Mouse (Mus musculus): ENCODE measurements around the gene Wdr20.
"Not testable (repeated sequence)": the region's sequence is repeated elsewhere in the genome, so short reads cannot be mapped to it uniquely, and the experiment has no call there.

The Wdr20 gene

DNA sequence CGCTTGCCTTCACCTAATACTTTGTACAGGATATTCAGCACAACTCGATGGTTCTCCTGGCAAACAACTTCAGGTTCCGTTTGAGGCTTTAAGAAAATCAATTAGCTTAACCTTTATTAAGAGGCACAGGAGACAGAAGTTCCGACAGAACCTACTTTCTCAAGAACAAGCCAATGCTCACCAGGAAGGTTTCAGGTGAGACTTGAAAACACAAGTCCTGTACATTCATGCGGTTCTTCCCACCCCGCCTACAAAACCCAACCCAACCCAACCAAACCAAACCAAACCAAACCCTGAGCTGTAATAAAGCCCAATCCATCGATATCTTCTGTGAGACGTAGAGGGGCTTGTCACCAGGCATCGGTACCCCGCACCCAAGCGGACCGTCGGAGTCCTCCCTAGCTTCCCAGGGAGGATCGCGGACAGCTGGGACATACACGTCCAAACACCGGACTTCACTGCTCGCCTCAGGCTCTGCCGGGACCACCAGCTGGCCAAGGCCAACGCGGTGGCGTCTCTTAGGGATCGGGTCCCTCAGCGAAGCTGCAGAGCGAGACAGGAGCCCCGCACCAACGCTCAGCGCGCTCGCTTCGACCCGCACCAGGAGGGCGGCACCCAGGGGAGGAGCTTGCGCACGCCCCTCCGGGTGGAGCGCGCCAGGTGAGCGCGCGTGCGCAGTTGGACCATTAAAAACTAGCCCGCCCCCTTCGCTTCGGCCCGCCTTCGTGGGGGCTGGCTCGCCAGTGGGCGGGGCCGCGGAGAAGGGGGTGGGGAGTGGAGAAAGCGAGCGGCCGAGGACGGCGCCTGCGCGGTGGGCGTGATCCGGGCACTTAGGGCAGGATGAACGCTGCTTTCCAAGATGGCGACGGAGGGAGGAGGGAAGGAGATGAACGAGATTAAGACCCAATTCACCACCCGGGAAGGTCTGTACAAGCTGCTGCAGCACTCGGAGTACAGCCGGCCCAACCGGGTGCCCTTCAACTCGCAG is at the start of gene Wdr20:
Wdr20 (plus strand) TSS at position 775 of the 988 bp plus-strand sequence.
- peak; percentile 99 for DNase-seq

DNA sequence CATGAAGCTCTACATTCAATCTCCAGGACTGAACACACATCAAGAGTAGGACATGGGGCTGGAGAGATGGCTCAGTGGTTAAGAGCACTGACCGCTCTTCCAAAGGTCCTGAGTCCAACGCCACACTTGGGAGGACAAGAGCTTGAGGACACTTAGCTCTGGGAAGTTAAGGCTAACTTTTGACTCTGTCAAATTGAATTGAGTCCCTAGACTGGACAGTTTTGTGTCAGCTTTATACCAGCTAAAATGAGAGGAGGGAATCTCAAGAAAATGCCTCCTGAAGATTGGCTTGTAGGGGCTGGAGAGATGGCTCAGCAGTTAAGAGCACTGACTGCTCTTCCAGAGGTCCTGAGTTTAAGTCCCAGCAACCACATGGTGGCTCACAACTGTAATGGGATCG is 48.8 kb upstream of the Wdr20 start:
- DNase-seq: not testable (repeated sequence)

GRCm38 (mm10) chr12:110689919-110690643 is 47.7 kb upstream of the Wdr20 start:
- DNase-seq: no peak

GRCm38 (mm10) chr12:110693378-110693777 is 44.4 kb upstream of the Wdr20 start:
- DNase-seq: not testable (repeated sequence)

GRCm38 (mm10) chr12:110695676-110696171 is 42.0 kb upstream of the Wdr20 start:
- DNase-seq: peak; percentile 68 to 78

DNA sequence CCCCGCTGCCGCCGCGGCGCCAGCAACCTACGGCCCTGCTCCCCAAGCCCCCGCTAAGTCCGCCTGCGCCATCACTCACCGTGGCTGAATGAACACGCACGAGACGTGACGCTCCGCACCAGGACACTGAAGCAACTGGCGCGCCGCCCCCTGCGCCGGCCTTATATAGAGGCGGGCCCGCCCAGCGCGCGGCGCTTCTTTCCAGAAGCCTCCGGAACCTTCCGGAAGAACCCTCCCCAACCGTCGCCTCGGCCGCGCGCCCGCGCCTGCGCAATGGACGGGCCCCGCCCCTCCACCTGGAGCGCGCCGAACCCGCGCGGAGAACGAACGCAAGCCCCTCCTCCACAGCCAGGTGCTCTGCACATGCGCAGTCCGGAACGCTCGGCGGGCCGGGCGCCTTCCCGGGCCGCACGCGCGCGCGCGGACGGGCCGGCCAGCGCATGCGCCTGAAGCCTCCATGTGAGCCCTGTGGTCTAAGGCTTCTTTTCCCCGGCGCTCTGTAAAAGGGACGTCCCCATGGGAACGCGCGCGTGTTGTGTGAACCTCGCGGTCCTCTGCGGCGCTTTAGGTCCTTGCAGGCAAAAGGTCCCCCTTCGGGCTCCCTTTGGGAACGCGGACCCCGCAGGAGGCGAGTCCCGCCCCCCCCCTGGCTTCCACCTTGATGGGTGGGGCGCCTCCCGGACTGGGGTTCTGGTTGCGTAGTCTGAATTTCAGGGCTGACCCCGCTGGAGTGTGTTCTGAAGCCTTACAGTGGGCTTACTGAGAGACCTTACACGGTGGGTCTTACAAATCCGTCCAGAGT is 41.4 kb upstream of the Wdr20 start:
- peak; percentile 98 for DNase-seq

DNA sequence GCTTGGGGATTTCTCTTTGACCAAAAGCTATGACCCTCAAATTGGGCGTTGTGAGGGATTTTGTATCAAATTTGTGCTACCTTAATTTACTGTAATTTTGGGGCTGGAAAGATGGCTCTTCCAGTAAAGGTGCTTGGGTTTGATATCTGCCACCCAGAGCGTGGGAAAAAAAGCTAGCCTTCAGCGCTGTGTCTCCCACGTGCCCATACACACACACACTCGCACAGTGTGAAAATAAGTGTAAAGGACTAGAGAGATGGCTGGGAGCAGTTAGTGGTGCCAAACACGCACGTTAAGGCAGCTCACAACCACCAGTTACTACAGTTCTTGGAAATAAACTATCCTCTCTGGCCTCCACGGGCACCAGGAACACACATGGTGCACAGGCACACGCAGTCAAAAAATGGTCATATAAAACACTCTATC is 40.8 kb upstream of the Wdr20 start:
- peak in 1 of 2 experiments; percentile 14 for DNase-seq

- DNase-seq: no peak
Observed at GRCm38 (mm10) chr12:110697457-110697856, 40.3 kb upstream of the Wdr20 start.

- no peak for DNase-seq
Observed at GRCm38 (mm10) chr12:110698080-110698479, 39.7 kb upstream of the Wdr20 start.

GRCm38 (mm10) chr12:110698523-110699170 is 39.1 kb upstream of the Wdr20 start:
- peak in 1 of 2 experiments; percentile 18 for DNase-seq

GRCm38 (mm10) chr12:110699171-110699547 is 38.6 kb upstream of the Wdr20 start:
- no peak for DNase-seq

DNA sequence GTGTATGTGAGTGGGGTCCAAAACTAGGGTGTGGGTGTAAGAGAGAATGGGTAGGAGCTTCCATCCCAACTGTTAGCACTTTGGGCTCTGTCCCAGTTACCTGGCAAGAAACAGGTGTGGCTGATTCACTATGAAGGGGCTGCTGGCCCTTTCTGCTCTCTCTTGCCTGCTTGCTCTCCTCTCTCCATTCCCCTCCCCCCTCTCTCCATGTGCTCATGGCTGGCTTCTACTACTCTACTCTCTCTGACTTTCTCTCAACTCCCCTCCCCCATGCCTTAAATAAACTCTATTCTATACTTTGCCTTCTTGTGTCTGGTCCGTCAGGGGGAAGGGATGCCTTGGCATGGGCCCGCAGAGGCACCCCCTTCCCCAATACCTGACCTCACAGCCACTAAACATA is 37.0 kb upstream of the Wdr20 start:
- DNase-seq: no peak

DNA sequence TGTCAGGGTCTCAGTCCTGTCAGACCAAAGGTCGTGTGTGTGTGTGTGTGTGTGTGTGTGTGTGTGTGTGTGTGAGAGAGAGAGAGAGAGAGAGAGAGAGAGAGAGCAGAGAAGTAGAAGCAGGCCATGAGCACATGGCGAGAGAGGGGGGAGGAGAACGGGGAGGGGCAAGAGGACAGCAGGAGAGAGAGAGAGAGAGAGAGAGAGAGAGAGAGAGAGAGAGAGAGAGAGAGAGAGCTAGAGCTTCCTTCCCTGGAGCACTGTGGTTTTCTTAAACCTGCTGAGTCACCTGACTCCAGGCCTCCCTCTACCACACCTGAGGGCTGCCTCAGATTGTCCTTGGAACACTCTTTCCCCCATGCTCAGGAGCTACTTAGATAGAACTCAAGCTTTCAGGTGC is 36.4 kb upstream of the Wdr20 start:
- DNase-seq: peak; percentile 38 to 54

GRCm38 (mm10) chr12:110702556-110702955 is 35.2 kb upstream of the Wdr20 start, which contains the start of gene Hsp90aa1:
Hsp90aa1 (minus strand) TSS chr12:110702728.
- DNase-seq: no peak

DNA sequence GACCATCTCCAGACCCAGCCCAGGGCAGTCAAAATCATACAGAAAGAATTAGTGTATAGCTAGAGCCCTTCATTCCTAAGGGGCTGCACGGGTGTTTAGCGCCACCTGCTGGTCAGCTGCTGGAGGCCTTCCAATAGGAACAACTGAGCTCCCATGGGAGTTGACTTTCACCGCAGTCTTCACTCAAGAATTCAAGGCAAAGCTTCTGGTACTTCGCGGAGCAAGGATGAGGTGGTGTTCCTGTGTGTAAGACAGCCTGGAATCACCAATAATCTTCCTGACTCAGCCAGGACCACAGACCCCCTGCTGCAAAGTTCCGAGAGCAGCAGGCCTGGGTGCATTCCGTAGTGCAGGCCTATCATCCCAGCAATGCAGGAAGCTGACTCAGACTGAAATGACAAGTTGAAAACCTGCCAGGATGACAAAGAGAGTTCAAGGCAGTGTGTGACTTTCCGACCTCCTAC is 34.7 kb upstream of the Wdr20 start:
- DNase-seq: peak; percentile 94 to 95

DNA sequence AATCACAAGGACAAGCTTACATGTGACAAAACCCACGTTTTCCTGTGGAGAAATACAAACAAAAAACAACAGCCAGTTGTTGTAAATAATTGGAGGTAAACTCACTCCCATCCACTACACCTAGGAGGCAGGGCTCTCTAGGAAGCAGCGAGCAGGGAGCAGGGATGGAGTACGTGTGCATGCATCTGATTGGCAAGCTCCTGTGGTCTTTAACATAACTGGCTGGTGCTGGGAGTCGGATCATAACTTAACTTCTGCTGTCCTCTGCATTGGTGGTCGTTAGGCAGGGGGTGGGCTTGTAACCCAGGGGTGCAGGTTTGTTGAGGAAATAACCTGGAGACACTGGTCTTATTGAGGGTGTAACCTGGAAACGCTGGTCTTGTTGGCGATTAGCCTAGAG is 34.1 kb upstream of the Wdr20 start:
- no peak for DNase-seq

DNA sequence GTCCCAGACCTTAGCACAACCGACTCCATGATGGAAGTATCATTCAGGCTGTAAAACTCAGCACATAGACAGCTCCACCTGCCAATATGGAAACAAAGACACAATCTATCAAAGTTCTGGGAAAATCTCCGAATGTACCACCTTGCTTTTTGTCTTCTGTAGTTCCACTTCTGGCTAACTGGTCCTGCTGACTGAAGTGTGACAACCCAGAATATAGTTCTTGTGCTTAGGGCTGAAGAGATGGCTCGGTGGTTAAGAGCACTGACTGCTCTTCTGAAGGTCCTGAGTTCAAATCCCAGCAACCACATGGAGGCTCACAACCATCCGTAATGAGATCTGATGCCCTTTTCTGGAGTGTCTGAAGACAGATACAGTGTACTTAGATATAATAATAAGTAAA is 32.3 kb upstream of the Wdr20 start:
- not testable (repeated sequence) for DNase-seq

DNA sequence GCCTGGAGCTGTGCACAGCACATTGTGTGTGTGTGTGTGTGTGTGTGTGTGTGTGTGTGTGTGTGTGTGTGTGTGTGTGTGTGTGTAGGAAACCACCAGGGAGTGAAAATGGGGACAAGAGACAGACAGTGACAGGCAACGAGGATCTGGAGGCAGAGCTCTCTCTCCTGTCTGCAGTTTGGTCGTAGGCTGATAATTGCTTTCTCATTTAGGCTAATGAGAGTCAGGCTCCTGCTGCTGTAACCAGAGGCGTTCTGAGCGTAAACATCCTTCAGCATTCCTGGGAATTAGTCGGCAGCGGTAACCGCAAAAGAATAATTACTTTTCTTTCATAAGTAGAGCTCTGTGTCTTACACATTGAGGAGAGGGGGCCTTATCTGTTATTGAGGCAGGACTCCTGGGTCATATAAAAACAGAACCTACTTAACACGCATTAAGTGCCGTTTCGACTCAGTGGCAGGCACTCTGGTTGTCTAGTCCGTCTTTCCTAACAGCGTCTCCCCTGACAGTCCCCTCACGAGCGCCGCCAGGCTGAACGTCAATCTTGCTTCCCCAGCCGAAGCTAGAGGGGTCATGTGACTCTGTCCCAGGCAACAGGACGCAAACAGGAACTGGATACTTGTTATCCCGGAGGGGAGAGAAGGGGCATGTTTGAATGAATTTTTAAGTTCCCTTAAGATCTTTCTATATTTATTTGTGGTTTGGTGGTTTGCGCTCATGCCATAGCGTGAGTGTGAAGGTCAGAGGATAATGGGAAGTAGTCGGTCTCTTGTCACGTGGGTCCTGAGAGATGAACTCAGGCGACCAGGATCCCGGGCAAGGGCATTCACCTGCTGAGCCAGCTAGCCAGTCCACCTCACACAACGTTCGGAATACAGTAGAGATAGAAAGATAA is 31.2 kb upstream of the Wdr20 start:
- peak; percentile 68 to 75 for DNase-seq

- no peak for DNase-seq
Observed at GRCm38 (mm10) chr12:110707451-110707850, 30.3 kb upstream of the Wdr20 start.

- no peak for DNase-seq
Observed at GRCm38 (mm10) chr12:110711270-110711669, 26.5 kb upstream of the Wdr20 start.

DNA sequence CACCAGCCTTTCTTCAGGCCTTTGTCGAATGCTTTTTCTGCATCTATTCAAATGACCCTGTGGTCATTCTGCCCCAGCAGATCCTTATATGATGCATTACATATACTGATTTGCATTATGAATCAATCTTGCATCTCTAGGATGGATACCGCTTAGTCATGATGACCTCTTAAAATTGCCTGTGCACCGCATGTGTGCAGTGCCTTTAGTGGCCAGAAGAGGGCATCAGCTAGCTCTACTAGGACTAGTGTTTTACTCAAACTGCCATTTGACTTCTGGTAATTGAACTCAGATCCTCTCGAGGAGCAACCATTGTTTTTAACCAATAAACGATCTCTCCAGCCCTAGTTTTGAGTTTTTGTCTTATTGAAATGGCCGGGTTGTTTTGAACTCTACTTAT is 24.0 kb upstream of the Wdr20 start:
- peak; percentile 33 for DNase-seq

Data from kidney, postnatal 4 days (tissue).